Mouse (Mus musculus): ENCODE results near the gene Ost4. TPM values are rescaled to one million over a fixed set of nuclear protein-coding genes. Genes with fewer than 3 reads are reported as not detected.
A peak's percentile ranks its signal among the peaks of the same experiment; 100 is the strongest.

The Ost4 gene
- polyA plus RNA-seq, 1 experiment from 2014 or later = 515 TPM

DNA sequence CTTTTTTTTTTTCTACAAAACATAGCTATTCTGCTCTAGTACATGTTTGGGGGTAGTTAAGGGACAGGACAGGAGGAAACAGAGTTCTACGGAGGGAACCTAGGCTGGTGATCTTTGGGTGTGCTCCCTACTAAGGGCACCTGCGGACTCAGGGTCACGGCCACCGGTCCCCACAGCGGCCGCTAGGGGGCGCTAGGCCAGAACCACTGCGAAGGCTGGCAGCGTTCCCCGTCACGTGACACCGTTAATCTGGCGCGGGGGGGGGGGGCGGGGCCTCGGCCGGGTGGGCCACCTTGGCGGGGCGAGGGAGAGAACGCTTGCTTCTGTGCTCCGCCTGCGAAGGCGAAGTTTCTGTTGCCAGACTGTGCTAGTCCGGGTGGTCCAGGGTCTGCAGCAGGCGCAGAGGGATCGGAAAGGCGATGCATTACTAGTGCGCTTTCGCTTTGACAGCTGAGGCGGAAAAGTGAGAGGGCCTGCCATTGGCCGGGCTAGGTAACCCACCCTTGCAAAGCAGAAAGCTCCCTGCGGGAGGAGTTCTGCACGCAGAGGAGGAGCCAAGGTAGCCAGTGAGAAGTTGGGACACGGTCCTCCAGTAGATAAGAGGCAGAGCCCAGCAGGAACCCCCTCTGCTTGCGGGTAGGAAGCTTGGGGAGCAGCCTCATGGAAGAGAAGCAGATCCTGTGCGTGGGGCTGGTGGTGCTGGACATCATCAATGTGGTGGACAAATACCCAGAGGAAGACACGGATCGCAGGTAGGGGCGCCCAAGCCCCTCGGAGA is 13.9 kb upstream of the Ost4 start, which contains the start of gene Khk:
Khk (plus strand) TSS at position 176 of the 778 bp plus-strand sequence.
- 1% methylated on average over 39 of the region's 40 CpGs for WGBS
- ATAC-seq (ENCODE audit: insufficient number of reproducible peaks, insufficient read depth, low FRiP score, low read depth) = peak; percentile 85
- Histone ChIP-seq H3K36me3 (ENCODE audit: control insufficient read depth, insufficient read depth, low read length) (peaks cover 37% of the 10 kb centered on the region), H3K9ac (replicated peaks; ENCODE audit: low read depth, low read length) (peak within 1 kb of the TSS; percentile 37), H3K4me2 (replicated peaks; ENCODE audit: low read depth, low read length) (peak within 1 kb of the TSS; percentile 84), H3K4me1 (ENCODE audit: control insufficient read depth, insufficient read depth, low read length) (peaks cover 18% of the 10 kb centered on the region), H3K27me3 (ENCODE audit: control insufficient read depth, insufficient read depth, low read length) (no peaks in the 10 kb centered on the region), H3K27ac (ENCODE audit: low read length) (peak within 1 kb of the TSS; percentile 81), H3K9me3 (ENCODE audit: control insufficient read depth, low read depth, low read length) (no peaks in the 10 kb centered on the region), H3K4me3 (ENCODE audit: low read depth, low read length) (peak within 1 kb of the TSS; percentile 37)

GRCm38 (mm10) chr5:30920621-30921020 is 13.0 kb upstream of the Ost4 start:
- Histone ChIP-seq H3K4me3 (ENCODE audit: low read depth, low read length) (0 out of 2 replicates have a peak overlapping the region, but pooled peaks have one; percentile 0), H3K4me1 (ENCODE audit: control insufficient read depth, insufficient read depth, low read length) (peaks cover 19% of the 10 kb centered on the region), H3K9me3 (ENCODE audit: control insufficient read depth, low read depth, low read length) (no peaks in the 10 kb centered on the region), H3K4me2 (replicated peaks; ENCODE audit: low read depth, low read length) (peak overlapping the region; percentile 84; the same call in 1 of the 2 replicates), H3K27me3 (ENCODE audit: control insufficient read depth, insufficient read depth, low read length) (no peaks in the 10 kb centered on the region), H3K27ac (ENCODE audit: low read length) (no peak overlapping the region), H3K36me3 (ENCODE audit: control insufficient read depth, insufficient read depth, low read length) (peaks cover 37% of the 10 kb centered on the region), H3K9ac (replicated peaks; ENCODE audit: low read depth, low read length) (no peak overlapping the region)
- ATAC-seq (ENCODE audit: insufficient number of reproducible peaks, insufficient read depth, low FRiP score, low read depth) = no peak
- 51% methylated on average over 19 of the region's 19 CpGs for WGBS

DNA sequence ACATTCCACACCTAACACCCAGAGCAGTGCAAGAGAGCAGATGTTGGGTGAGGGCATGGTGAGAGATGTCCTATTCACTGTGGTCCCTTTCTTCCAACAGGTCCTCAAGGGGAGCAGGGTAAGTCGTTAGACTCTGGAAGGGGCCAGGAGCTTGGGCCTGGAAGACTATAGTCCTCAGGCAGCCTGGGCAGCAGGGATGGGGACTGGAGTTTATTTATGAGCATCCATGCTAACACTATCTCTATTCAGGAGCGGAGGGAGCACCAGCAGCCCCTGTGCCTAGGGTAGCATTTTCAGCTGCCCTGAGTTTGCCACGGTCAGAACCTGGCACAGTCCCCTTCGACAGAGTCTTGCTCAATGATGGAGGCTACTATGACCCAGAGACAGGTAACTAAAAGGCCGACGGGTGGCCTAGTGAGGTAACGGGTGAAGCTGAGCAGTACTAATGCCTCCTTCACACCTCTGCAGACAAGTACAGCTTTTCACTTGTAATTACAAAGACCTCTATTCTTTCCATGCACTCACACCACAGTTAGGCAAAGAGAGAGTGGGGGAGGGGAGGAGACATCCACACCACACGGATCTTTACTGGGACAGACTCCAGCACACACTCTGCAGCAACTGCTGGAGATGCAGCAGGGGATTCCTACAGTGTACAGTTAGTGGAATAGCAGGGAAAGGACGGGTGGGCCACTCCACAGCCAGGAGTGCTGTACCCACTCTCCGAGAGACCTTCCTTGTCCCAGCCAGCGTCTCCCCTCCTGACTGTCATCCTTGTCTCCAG is 12.4 kb upstream of the Ost4 start:
- ATAC-seq (ENCODE audit: insufficient number of reproducible peaks, insufficient read depth, low FRiP score, low read depth) = no peak
- Histone ChIP-seq H3K4me1 (ENCODE audit: control insufficient read depth, insufficient read depth, low read length) (peaks cover 22% of the 10 kb centered on the region), H3K36me3 (ENCODE audit: control insufficient read depth, insufficient read depth, low read length) (peaks cover 37% of the 10 kb centered on the region), H3K4me3 (ENCODE audit: low read depth, low read length) (no peak overlapping the region), H3K9me3 (ENCODE audit: control insufficient read depth, low read depth, low read length) (no peaks in the 10 kb centered on the region), H3K9ac (replicated peaks; ENCODE audit: low read depth, low read length) (no peak overlapping the region), H3K27ac (ENCODE audit: low read length) (no peak overlapping the region), H3K4me2 (replicated peaks; ENCODE audit: low read depth, low read length) (no peak overlapping the region), H3K27me3 (ENCODE audit: control insufficient read depth, insufficient read depth, low read length) (no peaks in the 10 kb centered on the region)
- 70% methylated on average over 11 of the region's 11 CpGs for WGBS

- Histone ChIP-seq H3K4me2 (replicated peaks; ENCODE audit: low read depth, low read length) (no peak overlapping the region), H3K9ac (replicated peaks; ENCODE audit: low read depth, low read length) (no peak overlapping the region), H3K27ac (ENCODE audit: low read length) (no peak overlapping the region), H3K4me3 (ENCODE audit: low read depth, low read length) (no peak overlapping the region), H3K36me3 (ENCODE audit: control insufficient read depth, insufficient read depth, low read length) (peaks cover 37% of the 10 kb centered on the region), H3K4me1 (ENCODE audit: control insufficient read depth, insufficient read depth, low read length) (peaks cover 22% of the 10 kb centered on the region), H3K27me3 (ENCODE audit: control insufficient read depth, insufficient read depth, low read length) (no peaks in the 10 kb centered on the region), H3K9me3 (ENCODE audit: control insufficient read depth, low read depth, low read length) (no peaks in the 10 kb centered on the region)
- 72% methylated on average over 8 of the region's 8 CpGs for WGBS
- no peak for ATAC-seq (ENCODE audit: insufficient number of reproducible peaks, insufficient read depth, low FRiP score, low read depth)
Observed at GRCm38 (mm10) chr5:30918691-30919090, 11.1 kb upstream of the Ost4 start.

DNA sequence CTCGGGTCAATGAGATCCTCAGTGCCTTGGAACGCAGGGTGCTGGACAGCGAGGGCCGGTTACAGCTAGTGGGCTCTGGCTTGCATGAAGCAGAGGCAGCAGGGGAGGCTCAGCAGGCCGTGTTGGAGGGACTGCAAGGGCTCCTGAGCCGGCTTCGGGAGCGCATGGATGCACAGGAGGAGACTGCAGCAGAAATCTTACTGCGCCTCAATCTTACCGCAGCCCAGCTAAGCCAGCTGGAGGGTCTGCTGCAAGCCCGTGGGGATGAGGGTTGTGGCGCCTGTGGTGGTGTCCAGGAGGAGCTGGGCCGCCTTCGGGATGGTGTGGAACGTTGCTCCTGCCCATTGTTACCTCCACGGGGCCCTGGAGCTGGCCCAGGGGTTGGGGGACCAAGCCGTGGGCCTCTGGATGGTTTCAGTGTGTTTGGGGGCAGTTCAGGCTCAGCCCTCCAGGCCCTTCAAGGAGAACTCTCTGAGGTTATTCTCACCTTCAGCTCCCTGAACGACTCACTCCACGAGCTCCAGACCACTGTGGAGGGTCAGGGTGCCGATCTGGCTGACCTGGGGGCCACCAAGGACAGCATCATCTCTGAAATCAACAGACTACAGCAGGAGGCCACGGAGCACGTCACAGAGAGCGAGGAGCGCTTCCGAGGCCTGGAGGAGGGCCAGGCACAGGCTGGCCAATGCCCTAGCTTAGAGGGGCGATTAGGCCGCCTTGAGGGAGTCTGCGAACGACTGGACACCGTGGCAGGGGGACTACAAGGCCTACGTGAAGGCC is 10.5 kb upstream of the Ost4 start:
- Histone ChIP-seq H3K9me3 (ENCODE audit: control insufficient read depth, low read depth, low read length) (no peaks in the 10 kb centered on the region), H3K27ac (ENCODE audit: low read length) (no peak overlapping the region), H3K4me2 (replicated peaks; ENCODE audit: low read depth, low read length) (no peak overlapping the region), H3K4me3 (ENCODE audit: low read depth, low read length) (no peak overlapping the region), H3K4me1 (ENCODE audit: control insufficient read depth, insufficient read depth, low read length) (peaks cover 22% of the 10 kb centered on the region), H3K27me3 (ENCODE audit: control insufficient read depth, insufficient read depth, low read length) (no peaks in the 10 kb centered on the region), H3K9ac (replicated peaks; ENCODE audit: low read depth, low read length) (no peak overlapping the region), H3K36me3 (ENCODE audit: control insufficient read depth, insufficient read depth, low read length) (peaks cover 37% of the 10 kb centered on the region)
- 86% methylated on average over 31 of the region's 31 CpGs for WGBS
- no peak for ATAC-seq (ENCODE audit: insufficient number of reproducible peaks, insufficient read depth, low FRiP score, low read depth)

DNA sequence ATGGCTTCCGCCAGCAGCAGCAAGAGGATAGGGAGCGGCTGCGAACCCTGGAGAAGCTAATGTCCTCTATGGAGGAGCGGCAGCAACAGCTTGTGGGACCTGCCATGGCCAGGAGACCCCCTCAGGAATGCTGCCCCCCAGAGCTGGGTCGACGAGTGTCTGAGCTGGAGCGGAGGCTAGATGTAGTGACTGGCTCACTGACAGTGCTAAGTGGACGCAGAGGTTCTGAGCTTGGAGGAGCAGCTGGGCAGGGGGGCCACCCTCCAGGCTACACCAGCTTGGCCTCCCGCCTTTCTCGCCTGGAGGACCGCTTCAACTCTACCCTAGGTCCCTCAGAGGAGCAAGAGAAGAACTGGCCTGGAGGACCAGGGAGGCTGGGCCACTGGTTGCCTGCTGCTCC is 9.8 kb upstream of the Ost4 start:
- H3K4me1 ChIP-seq (ENCODE audit: control insufficient read depth, insufficient read depth, low read length) = peaks cover 22% of the 10 kb centered on the region
- WGBS = 90% methylated on average over 11 of the region's 11 CpGs
- H3K9ac ChIP-seq (replicated peaks; ENCODE audit: low read depth, low read length) = no peak overlapping the region

GRCm38 (mm10) chr5:30916841-30917240 is 9.3 kb upstream of the Ost4 start:
- H3K9ac ChIP-seq (replicated peaks; ENCODE audit: low read depth, low read length) = no peak overlapping the region
- no peak for ATAC-seq (ENCODE audit: insufficient number of reproducible peaks, insufficient read depth, low FRiP score, low read depth)
- no peak overlapping the region for H3K27ac ChIP-seq (ENCODE audit: low read length)
- H3K4me3 ChIP-seq (ENCODE audit: low read depth, low read length) = no peak overlapping the region
- no peaks in the 10 kb centered on the region for H3K9me3 ChIP-seq (ENCODE audit: control insufficient read depth, low read depth, low read length)
- H3K4me2 ChIP-seq (replicated peaks; ENCODE audit: low read depth, low read length) = no peak overlapping the region
- H3K27me3 ChIP-seq (ENCODE audit: control insufficient read depth, insufficient read depth, low read length) = no peaks in the 10 kb centered on the region
- 93% methylated on average over 9 of the region's 9 CpGs for WGBS
- H3K4me1 ChIP-seq (ENCODE audit: control insufficient read depth, insufficient read depth, low read length) = peaks cover 22% of the 10 kb centered on the region; the same call in 1 of the 2 replicates
- H3K36me3 ChIP-seq (ENCODE audit: control insufficient read depth, insufficient read depth, low read length) = peaks cover 29% of the 10 kb centered on the region

More for the DNA sequence above, 9.8 kb upstream of the Ost4 start:
- H3K27ac ChIP-seq (ENCODE audit: low read length) = no peak overlapping the region
- H3K27me3 ChIP-seq (ENCODE audit: control insufficient read depth, insufficient read depth, low read length) = no peaks in the 10 kb centered on the region
- H3K4me2 ChIP-seq (replicated peaks; ENCODE audit: low read depth, low read length) = no peak overlapping the region
- ATAC-seq (ENCODE audit: insufficient number of reproducible peaks, insufficient read depth, low FRiP score, low read depth) = no peak
- H3K36me3 ChIP-seq (ENCODE audit: control insufficient read depth, insufficient read depth, low read length) = peaks cover 33% of the 10 kb centered on the region
- H3K9me3 ChIP-seq (ENCODE audit: control insufficient read depth, low read depth, low read length) = no peaks in the 10 kb centered on the region
- no peak overlapping the region for H3K4me3 ChIP-seq (ENCODE audit: low read depth, low read length)

GRCm38 (mm10) chr5:30915974-30916433 is 8.4 kb upstream of the Ost4 start:
- peaks cover 28% of the 10 kb centered on the region for H3K4me1 ChIP-seq (ENCODE audit: control insufficient read depth, insufficient read depth, low read length)
- H3K36me3 ChIP-seq (ENCODE audit: control insufficient read depth, insufficient read depth, low read length) = peaks cover 29% of the 10 kb centered on the region
- H3K9me3 ChIP-seq (ENCODE audit: control insufficient read depth, low read depth, low read length) = no peaks in the 10 kb centered on the region
- H3K27me3 ChIP-seq (ENCODE audit: control insufficient read depth, insufficient read depth, low read length) = no peaks in the 10 kb centered on the region
- H3K9ac ChIP-seq (replicated peaks; ENCODE audit: low read depth, low read length) = 0 out of 2 replicates have a peak overlapping the region, but pooled peaks have one; percentile 77
- H3K4me2 ChIP-seq (replicated peaks; ENCODE audit: low read depth, low read length) = peak overlapping the region; percentile 89
- WGBS = 3% methylated on average over 7 of the region's 7 CpGs
- peak overlapping the region; percentile 43 for H3K4me3 ChIP-seq (ENCODE audit: low read depth, low read length)
- peak; percentile 43 for ATAC-seq (ENCODE audit: insufficient number of reproducible peaks, insufficient read depth, low FRiP score, low read depth)
- peak overlapping the region; percentile 96; the same call in 1 of the 2 replicates for H3K27ac ChIP-seq (ENCODE audit: low read length)
